Mouse (Mus musculus): ENCODE results near the gene Gm10643.

- TF ChIP-seq POLR2A (IDR thresholded peaks at IDR 0.05; ENCODE audit: borderline replicate concordance, extremely low read depth, insufficient read depth, insufficient read length, poor library complexity, severe bottlenecking) (no peak), CTCF (IDR thresholded peaks at IDR 0.05; ENCODE audit: borderline replicate concordance, extremely low read depth, insufficient read depth, insufficient read length) (no peak)
Measured at GRCm38 (mm10) chr8:84090585-84090984, 25.6 kb upstream of the Gm10643 start.
